Mouse (Mus musculus): ENCODE data around the gene Kcnip1.

GRCm38 (mm10) chr11:33818861-33819503, 174.0 kb downstream of the Kcnip1 start:
- TF ChIP-seq CTCF (IDR thresholded peaks at IDR 0.05; ENCODE audit: borderline replicate concordance, control insufficient read depth, extremely low read depth, insufficient read depth, low read length, poor library complexity) (no peak), POLR2A (IDR thresholded peaks at IDR 0.05; ENCODE audit: control insufficient read depth, extremely low read depth, insufficient read depth, low read length, poor library complexity) (no peak)
